Mouse (Mus musculus) limb, embryonic 15.5 days (tissue): ENCODE results near the gene Cacna1c. TPM values are rescaled to one million over a fixed set of nuclear protein-coding genes. Genes with fewer than 3 reads are reported as not detected.

Experiments
- ATAC-seq: fragments of 200-750 bp; cut with Nextera tagmentation; 2 replicates; pipeline ENCODE4 v1.8.0; 2017; ENCODE audit warnings: low read depth, moderate TSS enrichment; ENCODE audit not compliant: insufficient number of reproducible peaks, low FRiP score, low TSS enrichment
- H3K27ac ChIP-seq: fragments of 300-500 bp; sonication (generic); 2 replicates; pipeline ENCODE4 v1.5.1; 2015; ENCODE audit warnings: moderate library complexity, mild to moderate bottlenecking, inconsistent platforms
- H3K27me3 ChIP-seq: fragments of 300-500 bp; sonication (generic); 2 replicates; pipeline ENCODE4 v1.6.1; 2015; ENCODE audit warnings: inconsistent platforms
- H3K36me3 ChIP-seq: fragments of 300-500 bp; sonication (generic); 2 replicates; pipeline ENCODE4 v1.6.1; 2015; ENCODE audit warnings: inconsistent platforms
- H3K4me1 ChIP-seq: fragments of 300-500 bp; sonication (generic); 2 replicates; pipeline ENCODE4 v1.6.1; 2015; ENCODE audit warnings: inconsistent platforms
- H3K4me2 ChIP-seq: fragments of 300-500 bp; sonication (generic); 2 replicates; pipeline ENCODE4 v1.6.1; 2015; ENCODE audit warnings: mild to moderate bottlenecking, inconsistent platforms
- H3K4me3 ChIP-seq: fragments of 300-500 bp; sonication (generic); 2 replicates; pipeline ENCODE4 v1.5.1; 2015; ENCODE audit warnings: mild to moderate bottlenecking, inconsistent platforms
- H3K9ac ChIP-seq: fragments of 300-500 bp; sonication (generic); 2 replicates; pipeline ENCODE4 v1.6.1; 2015; ENCODE audit warnings: inconsistent platforms
- H3K9me3 ChIP-seq: fragments of 300-500 bp; sonication (generic); 2 replicates; pipeline ENCODE4 v1.6.1; 2016; ENCODE audit warnings: inconsistent platforms
- WGBS: fragments of 180-500 bp; shearing (Covaris S2); methylation state at CpG from one replicate; pipeline ENCODE4 v1.1.7; 2015; 5-methylcytosine and 5-hydroxymethylcytosine counted together
- polyA plus RNA-seq: library from polyadenylated mRNA; unstranded; fragments of >200 nt; fragmentation: Nextera tagmentation; extraction: Ambion mirVana; gene quantifications from 2 replicates; pipeline ENCODE4 v1.2.1, GENCODE M21; 2015

Gene Cacna1c
- polyA plus RNA-seq, 1 experiment from 2014 or later: 6.2 TPM

DNA sequence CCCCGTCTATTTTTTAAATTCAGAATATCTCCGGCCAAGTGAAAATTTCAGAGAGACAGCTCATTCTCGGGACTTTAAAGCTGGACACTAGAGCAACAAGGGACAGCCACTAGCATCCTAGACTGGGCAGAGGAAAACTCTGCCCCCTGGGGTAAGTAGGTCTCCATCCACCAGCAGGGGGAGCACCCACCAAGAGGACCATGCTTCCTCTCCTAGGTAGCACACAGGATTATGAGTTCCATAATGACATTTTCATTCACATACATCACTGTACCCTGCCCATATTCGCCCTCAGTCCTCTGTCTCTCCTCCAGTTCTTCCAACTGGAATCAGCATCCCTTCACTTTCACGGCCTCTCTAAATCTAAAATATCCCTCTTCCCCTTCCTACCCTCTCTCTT lies 66.6 kb downstream of the Cacna1c start:
- no peaks in the 10 kb centered on the region for H3K9me3 ChIP-seq
- H3K4me2 ChIP-seq: no peak overlapping the region
- H3K4me1 ChIP-seq: no peaks in the 10 kb centered on the region
- 80% methylated on average over 5 of the region's 5 CpGs for WGBS
- no peak overlapping the region for H3K9ac ChIP-seq
- ATAC-seq: no peak
- no peak overlapping the region for H3K27ac ChIP-seq
- no peaks in the 10 kb centered on the region for H3K27me3 ChIP-seq
- H3K4me3 ChIP-seq: no peak overlapping the region
- H3K36me3 ChIP-seq: no peaks in the 10 kb centered on the region

- no peaks in the 10 kb centered on the region for H3K36me3 ChIP-seq
- no peak overlapping the region for H3K27ac ChIP-seq
- ATAC-seq: no peak
- no peak overlapping the region for H3K9ac ChIP-seq
- no peaks in the 10 kb centered on the region for H3K27me3 ChIP-seq
- H3K4me2 ChIP-seq: no peak overlapping the region
- no peaks in the 10 kb centered on the region for H3K4me1 ChIP-seq
- WGBS: 88% methylated on average over 8 of the region's 8 CpGs
- no peaks in the 10 kb centered on the region for H3K9me3 ChIP-seq
- no peak overlapping the region for H3K4me3 ChIP-seq
Measured at GRCm38 (mm10) chr6:119128521-119128920, 67.7 kb downstream of the Cacna1c start.

DNA sequence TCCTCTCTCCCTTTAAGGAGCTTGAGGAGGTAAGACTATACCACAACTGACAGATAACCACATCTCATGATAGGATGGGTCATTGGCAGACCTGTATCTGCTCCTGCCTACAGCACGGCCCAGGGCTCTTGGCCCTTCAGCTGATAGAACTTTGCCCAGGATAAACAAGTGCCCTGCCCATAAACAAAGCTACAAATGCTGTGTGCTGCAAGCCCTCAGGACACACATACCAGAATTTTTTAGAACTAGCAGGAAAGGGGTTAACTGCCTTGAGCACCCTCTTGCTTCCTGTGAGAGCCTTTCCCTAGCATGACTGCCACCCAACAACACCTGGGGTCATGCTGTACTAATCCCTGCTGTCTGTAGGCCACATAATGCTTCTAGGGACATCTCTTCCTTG lies 68.1 kb downstream of the Cacna1c start:
- 89% methylated on average over 1 of the region's 1 CpGs for WGBS
- ATAC-seq: no peak

GRCm38 (mm10) chr6:119126991-119127390 lies 69.2 kb downstream of the Cacna1c start:
- no peaks in the 10 kb centered on the region for H3K27me3 ChIP-seq
- no peak for ATAC-seq
- H3K4me3 ChIP-seq: no peak overlapping the region
- H3K4me2 ChIP-seq: no peak overlapping the region
- no peaks in the 10 kb centered on the region for H3K36me3 ChIP-seq
- H3K4me1 ChIP-seq: no peaks in the 10 kb centered on the region
- 76% methylated on average over 3 of the region's 3 CpGs for WGBS
- no peaks in the 10 kb centered on the region for H3K9me3 ChIP-seq
- H3K27ac ChIP-seq: no peak overlapping the region
- H3K9ac ChIP-seq: no peak overlapping the region

More for the DNA sequence above, 68.1 kb downstream of the Cacna1c start:
- H3K36me3 ChIP-seq: no peaks in the 10 kb centered on the region
- no peak overlapping the region for H3K4me2 ChIP-seq
- H3K9ac ChIP-seq: no peak overlapping the region
- no peaks in the 10 kb centered on the region for H3K4me1 ChIP-seq
- no peak overlapping the region for H3K4me3 ChIP-seq
- H3K9me3 ChIP-seq: no peaks in the 10 kb centered on the region
- no peaks in the 10 kb centered on the region for H3K27me3 ChIP-seq
- H3K27ac ChIP-seq: no peak overlapping the region

GRCm38 (mm10) chr6:119118371-119118770 lies 77.8 kb downstream of the Cacna1c start:
- no peak overlapping the region for H3K9ac ChIP-seq
- no peaks in the 10 kb centered on the region for H3K36me3 ChIP-seq
- no peak overlapping the region for H3K27ac ChIP-seq
- H3K4me1 ChIP-seq: no peaks in the 10 kb centered on the region
- H3K4me3 ChIP-seq: no peak overlapping the region
- no peaks in the 10 kb centered on the region for H3K9me3 ChIP-seq
- ATAC-seq: no peak
- 61% methylated on average over 4 of the region's 4 CpGs for WGBS
- H3K4me2 ChIP-seq: no peak overlapping the region
- no peaks in the 10 kb centered on the region for H3K27me3 ChIP-seq

DNA sequence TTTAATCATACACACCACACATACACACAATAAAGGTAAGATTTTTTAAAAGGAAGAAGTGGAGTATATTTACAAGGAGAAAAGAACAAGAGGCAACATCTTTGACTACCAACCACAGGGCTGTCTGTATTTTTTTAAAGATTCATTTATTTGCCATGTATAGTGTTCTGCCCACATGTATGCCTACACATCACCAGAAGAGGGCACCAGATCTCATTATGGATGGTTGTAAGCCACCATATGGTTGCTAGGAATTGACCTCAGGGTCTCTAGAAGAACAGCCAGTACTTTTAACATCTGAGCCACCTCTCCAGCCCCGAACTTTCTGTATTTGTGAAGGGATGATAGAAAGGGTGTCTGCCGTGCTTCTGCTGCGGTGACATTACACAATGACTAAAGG lies 79.9 kb downstream of the Cacna1c start:
- ATAC-seq: no peak
- H3K9ac ChIP-seq: no peak overlapping the region
- H3K9me3 ChIP-seq: no peaks in the 10 kb centered on the region
- H3K4me2 ChIP-seq: no peak overlapping the region
- H3K36me3 ChIP-seq: no peaks in the 10 kb centered on the region
- no peak overlapping the region for H3K27ac ChIP-seq
- WGBS: 95% methylated on average over 3 of the region's 3 CpGs
- no peak overlapping the region for H3K4me3 ChIP-seq
- no peaks in the 10 kb centered on the region for H3K4me1 ChIP-seq
- no peaks in the 10 kb centered on the region for H3K27me3 ChIP-seq

DNA sequence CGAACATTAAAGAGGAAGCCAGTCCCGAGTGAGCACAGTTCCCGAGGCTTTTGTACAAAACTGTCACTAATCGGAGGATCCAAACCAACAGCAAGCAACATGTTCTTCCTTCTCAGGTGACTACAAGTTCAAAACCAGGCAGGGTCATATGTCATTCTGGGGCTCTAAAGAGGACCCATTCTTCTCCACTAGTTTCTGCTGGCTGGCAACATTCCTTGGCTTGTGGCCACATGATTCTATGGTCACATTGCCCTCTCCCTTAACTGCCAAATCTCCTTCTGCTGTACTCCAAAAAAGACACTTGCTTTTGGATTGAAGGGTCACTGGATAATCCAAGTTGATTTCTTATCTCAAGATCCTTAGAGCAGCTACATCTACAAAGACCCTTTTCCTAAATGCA lies 82.9 kb downstream of the Cacna1c start:
- Histone ChIP-seq H3K9me3 (no peaks in the 10 kb centered on the region), H3K27ac (no peak overlapping the region), H3K4me2 (no peak overlapping the region), H3K27me3 (no peaks in the 10 kb centered on the region), H3K36me3 (no peaks in the 10 kb centered on the region), H3K9ac (no peak overlapping the region), H3K4me1 (peaks cover 4% of the 10 kb centered on the region; the same call in 1 of the 2 replicates), H3K4me3 (no peak overlapping the region)
- 64% methylated on average over 4 of the region's 4 CpGs for WGBS
- ATAC-seq: no peak

DNA sequence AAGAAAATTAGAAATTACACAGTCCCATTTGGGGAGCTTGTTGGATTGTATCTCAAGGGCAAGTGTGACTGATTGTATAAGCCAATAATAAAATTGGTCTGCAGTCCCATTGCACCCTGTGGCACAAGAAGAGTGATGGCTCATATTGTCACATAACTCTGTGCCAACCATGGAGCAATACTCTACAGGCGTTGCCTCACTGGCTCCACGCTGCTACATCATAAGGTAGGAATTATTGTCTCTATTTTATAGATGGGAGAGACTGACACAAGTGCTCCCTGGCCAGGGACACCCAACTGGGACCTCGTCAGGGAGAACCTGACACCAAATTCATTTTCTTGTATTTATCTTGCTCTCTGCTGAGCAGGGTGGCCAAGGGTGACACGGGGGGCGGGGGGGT lies 85.8 kb downstream of the Cacna1c start:
- Histone ChIP-seq H3K27ac (no peak overlapping the region), H3K36me3 (no peaks in the 10 kb centered on the region), H3K4me2 (no peak overlapping the region), H3K4me1 (peaks cover 28% of the 10 kb centered on the region), H3K4me3 (no peak overlapping the region), H3K27me3 (peaks cover 21% of the 10 kb centered on the region), H3K9me3 (no peaks in the 10 kb centered on the region), H3K9ac (no peak overlapping the region)
- no peak for ATAC-seq
- WGBS: 75% methylated on average over 5 of the region's 5 CpGs

DNA sequence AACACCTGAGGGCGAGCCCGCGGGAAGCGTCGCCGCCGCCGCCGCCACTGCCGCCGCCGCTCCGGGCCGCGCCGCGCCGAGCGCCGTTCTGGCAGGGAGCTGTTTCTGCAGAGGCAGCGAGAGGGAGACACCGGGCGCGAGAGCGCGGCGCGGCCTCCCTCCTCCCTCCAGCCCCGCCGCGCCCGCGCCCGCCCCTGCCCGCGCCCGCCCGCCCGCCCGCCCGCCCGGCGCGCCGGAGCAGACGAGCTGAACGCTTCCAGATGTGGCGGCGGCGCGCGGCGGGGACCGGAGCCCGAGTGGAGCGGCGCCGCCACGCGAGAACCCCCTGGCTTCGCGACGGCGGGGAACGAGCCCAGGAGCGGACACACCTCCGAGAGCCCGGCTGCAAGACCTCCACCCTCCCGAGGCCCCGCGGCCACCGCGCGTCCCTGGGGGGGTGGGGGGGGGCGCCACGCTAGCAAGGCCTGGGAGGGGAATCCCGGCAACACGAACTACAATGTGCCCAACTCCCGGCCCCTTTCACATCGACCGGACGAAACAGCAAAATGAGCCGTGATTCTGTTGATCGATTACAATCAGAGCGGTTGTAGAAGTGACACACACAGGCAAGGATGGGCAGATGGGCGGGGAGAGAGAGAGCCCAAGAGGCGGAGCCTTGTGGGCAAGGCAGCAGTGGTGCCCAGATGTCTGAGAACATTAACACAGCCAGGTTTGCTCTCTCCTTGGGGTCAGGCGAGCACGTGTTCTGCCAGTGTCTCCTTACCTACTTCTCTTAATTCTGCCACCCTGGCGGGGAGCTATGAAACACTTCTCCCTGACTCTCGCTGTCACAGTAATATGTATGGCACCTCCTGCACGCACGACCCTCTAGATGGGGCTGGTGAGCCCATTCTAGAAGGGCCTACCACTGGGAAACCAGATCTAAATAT lies 87.5 kb downstream of the Cacna1c start:
- no peaks in the 10 kb centered on the region for H3K9me3 ChIP-seq
- ATAC-seq: peak; percentile 69
- H3K27me3 ChIP-seq: peaks cover 26% of the 10 kb centered on the region
- H3K36me3 ChIP-seq: no peaks in the 10 kb centered on the region
- peak overlapping the region; percentile 65 for H3K9ac ChIP-seq
- peaks cover 32% of the 10 kb centered on the region for H3K4me1 ChIP-seq
- peak overlapping the region; percentile 91 for H3K4me2 ChIP-seq
- H3K27ac ChIP-seq: peak overlapping the region; percentile 95
- peak overlapping the region; percentile 68 for H3K4me3 ChIP-seq
- WGBS: under 1% methylated on average over 76 of the region's 93 CpGs

GRCm38 (mm10) chr6:119107856-119108465 lies 88.3 kb downstream of the Cacna1c start:
- H3K4me2 ChIP-seq: peak overlapping the region; percentile 91
- peaks cover 32% of the 10 kb centered on the region for H3K4me1 ChIP-seq
- H3K4me3 ChIP-seq: peak overlapping the region; percentile 68
- peak overlapping the region; percentile 65 for H3K9ac ChIP-seq
- peak overlapping the region; percentile 95 for H3K27ac ChIP-seq
- H3K27me3 ChIP-seq: peaks cover 26% of the 10 kb centered on the region
- H3K36me3 ChIP-seq: no peaks in the 10 kb centered on the region
- under 1% methylated on average over 52 of the region's 58 CpGs for WGBS
- ATAC-seq: no peak; the same call in 1 of the 2 replicates
- no peaks in the 10 kb centered on the region for H3K9me3 ChIP-seq

- no peak for ATAC-seq
- Histone ChIP-seq H3K9ac (peak overlapping the region; percentile 65), H3K9me3 (no peaks in the 10 kb centered on the region), H3K36me3 (no peaks in the 10 kb centered on the region), H3K27ac (peak overlapping the region; percentile 95), H3K27me3 (peaks cover 26% of the 10 kb centered on the region), H3K4me2 (peak overlapping the region; percentile 91), H3K4me1 (peaks cover 32% of the 10 kb centered on the region), H3K4me3 (peak overlapping the region; percentile 68)
- WGBS: under 1% methylated on average over 59 of the region's 69 CpGs
Measured at GRCm38 (mm10) chr6:119107140-119107855, 88.9 kb downstream of the Cacna1c start.

- no peak for ATAC-seq
- peak overlapping the region; percentile 68 for H3K4me3 ChIP-seq
- WGBS: 15% methylated on average over 7 of the region's 7 CpGs
- H3K36me3 ChIP-seq: no peaks in the 10 kb centered on the region
- no peaks in the 10 kb centered on the region for H3K9me3 ChIP-seq
- H3K4me1 ChIP-seq: peaks cover 32% of the 10 kb centered on the region
- H3K9ac ChIP-seq: no peak overlapping the region
- peak overlapping the region; percentile 91 for H3K4me2 ChIP-seq
- no peak overlapping the region for H3K27ac ChIP-seq
- H3K27me3 ChIP-seq: peaks cover 26% of the 10 kb centered on the region
Measured at GRCm38 (mm10) chr6:119106726-119107125, 89.5 kb downstream of the Cacna1c start.
